Mouse (Mus musculus): ENCODE measurements at regions not wholly inside any gene's neighbourhood (a gene's known extent, or its start where the extent isn't known, plus 50 kb on each side); places are given as distances from the start of the nearest gene placed in this dataset.

DNA sequence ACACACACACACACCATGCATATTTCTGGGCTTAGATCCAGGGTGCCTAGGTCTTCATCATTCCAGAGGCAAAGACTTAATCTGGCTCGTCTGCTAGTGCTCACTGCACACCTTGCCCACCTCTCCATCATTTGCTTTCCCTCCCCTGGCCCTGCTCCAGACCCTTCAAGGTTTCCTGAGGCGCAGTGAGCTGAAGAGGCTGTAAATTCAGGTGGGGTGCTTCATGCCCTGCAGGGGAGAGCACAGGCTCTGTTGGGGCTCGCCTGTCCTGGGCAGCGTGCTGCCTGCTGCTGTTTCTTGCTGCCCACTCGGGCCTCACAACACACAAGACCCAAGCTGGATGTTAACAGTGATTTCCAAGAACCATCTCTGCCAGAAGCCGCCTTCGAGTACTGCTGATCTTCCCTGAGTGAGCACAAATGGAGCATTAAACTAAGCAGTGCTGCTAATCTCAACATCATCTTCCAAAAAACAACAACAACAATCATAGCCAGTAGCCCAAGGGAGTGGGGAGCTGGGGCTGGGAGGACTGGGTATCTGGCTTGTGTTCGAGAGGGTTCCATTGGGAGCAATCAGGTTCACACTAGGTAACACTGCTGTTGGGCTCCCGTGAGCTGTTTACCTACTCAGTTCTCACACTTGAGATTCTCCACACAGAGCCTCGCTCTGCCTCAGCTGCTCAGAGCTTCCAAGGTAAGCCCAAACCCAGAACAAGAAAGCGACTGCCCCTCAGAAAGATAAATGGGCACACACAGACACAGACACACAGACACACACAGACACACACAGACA is 181.1 kb downstream of the Wdr11 start:
- no peak for DNase-seq

DNA sequence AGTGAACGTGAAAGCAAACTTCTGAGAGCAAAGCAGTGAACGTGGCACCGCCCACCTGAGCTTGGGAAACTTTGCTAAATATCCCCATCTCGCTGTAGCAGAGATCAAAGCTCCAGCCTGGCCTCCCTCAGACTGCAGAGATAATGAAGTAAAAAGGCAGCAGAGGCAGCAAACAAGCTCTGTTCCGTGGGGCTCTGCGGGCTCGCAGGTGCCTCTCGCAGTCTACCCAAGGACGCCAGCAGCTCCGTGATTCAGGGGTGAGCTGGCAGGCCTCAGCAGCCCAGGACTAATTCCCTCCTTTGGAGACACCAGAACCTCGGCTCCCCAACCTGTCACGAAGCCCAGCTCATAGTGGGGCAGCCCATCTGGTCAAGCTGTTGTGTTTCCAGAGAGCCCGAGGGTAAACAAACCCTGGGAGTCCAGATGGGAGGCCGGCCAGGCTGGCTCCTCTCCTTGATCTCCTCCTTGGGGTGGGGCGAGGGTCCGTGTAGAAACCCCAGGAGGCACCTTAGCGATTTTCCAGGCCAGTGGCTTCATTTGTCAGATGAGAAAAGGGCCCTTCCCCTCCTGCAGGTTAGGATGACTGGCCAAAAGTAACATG is 182.7 kb downstream of the Wdr11 start:
- DNase-seq: no peak

DNA sequence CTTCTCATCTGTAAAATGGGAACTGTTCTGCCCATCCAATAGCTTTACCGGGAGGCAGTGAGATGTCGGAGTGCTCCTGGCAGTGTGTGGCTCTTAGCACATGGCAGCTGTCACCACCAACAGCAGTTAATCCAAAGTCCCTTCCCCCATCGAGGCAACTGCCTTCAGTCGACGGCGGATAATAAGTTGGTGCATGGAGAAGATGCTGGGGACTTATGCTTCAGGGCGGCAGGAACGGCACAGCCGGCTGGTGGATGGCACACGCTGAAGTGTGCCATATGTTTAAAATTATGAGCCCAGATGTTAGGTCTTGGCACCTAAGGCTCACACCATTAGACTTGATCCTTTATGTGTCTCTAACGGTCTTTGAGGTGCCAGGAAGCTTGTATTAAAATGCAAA is 183.5 kb downstream of the Wdr11 start:
- DNase-seq: no peak

DNA sequence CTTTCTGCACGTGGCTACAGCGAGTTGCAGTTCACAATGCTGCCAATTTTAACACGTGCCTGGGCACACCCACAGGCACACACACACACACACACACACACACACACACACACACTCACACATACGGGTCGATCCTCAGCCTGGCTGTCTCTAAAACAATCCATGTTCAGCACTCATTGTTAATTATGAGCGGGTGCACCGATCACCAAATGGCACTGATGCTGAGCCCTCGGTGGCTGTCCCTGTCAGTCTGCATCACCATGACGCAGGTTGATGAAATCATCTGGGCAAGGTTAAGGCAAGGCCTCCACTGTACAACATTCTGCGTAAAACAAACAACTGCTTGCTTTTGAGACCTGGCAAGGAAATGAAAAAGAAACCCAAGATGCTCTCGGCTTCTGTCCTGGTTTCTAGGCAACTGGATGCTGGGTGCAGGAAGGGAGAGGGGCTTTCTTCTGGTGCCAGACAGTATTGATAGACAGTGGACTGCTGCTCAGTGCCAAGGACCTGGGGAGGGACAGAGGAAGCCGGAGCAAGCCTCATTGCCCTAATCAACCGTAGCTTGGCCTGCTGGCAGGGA is 187.3 kb downstream of the Wdr11 start:
- no peak for DNase-seq

DNA sequence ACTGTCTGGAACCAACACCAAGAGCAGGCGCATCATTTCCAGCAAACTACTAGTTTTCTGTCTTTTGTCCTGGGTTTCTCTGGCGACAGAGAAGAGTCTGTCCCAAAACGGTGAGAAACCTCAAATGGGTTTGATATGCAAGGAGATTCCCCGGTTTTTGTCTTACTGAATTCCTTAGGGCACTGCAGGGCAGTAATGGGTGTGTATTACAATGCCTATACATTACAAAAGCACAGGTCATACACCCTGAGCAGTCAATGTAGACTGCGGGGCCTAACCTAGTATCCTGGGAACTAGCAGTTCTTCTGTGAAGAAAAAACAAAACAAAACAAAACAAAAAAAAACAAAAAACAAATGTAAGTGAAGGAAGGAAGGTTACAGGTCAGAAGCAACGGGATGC is 188.3 kb downstream of the Wdr11 start:
- DNase-seq: no peak

DNA sequence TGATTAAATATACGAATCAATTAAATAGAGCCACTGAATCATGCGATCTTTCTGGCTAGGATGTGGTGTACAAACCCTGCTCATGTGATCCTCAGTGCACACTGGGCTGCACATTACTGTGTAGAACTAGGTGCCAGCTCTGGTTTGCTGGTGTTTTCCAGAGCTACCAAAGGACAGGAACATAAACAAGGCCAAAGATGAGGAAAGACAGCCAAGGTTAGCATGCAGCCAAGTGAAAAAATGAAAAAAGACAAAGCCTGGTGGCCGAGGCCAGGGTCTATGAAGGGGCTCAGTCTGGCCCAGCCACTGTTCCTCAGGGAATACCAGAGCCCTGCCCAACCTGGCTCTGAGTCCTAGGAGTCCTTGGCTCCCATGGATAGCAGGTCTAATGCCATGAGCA is 190.1 kb downstream of the Wdr11 start:
- peak in 1 of 2 experiments; percentile 48 for DNase-seq

DNA sequence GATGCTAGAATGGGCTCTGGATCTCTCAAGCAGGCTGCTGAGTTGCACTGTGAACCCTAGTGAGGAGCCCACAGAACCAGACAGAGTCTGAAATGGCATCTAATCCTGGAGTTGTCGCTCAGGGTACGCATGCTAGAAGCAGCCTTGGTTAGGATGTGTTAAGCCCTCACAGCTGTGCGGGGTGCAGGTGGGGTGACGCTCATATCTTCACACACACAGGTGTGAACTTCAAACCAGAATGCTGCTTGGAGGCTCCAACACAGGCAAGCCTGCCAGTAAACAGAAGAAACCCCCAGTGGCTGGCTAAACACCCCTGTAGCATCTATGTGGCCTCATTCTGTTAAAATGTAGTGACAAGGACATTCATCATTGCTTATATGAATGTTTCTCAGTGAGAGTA is 193.3 kb downstream of the Wdr11 start:
- DNase-seq: no peak

DNA sequence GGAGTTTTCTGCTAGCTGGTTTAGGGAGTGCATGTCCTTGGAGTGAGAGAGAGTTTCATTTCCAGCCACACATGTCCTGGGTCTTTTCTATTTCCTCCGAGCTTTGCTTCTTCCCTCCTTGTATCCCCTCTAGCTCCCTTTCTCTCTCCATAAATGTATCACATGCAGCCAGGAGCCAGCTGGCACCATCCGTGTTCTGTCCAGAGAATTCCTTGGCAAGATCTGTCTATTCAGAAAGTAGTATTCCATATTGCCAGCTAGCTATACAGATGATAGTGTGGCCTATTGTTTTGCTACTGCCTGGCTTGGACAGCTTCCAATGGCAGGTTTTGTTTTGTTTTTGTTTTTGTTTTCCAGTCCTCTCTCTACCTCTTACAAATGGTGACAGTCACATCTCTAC is 195.3 kb downstream of the Wdr11 start:
- no peak for DNase-seq

DNA sequence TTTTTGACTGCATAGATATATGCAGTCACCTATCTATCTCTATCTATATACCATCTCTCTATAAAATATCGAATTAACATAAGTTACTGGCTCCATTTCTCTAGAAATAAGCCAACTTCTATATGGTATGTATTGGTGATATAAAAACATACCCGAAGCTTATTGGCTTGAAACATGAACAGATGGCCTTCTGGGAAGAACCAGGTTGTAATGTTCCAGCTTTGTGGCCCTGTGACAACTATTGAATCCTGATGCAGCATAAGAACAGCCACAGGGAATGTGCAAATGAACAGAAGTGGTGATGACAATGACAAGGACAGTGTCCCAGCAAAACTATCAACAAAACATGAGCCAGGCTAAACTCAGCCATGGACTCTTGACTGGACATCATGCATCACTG is 196.1 kb downstream of the Wdr11 start:
- DNase-seq: no peak

DNA sequence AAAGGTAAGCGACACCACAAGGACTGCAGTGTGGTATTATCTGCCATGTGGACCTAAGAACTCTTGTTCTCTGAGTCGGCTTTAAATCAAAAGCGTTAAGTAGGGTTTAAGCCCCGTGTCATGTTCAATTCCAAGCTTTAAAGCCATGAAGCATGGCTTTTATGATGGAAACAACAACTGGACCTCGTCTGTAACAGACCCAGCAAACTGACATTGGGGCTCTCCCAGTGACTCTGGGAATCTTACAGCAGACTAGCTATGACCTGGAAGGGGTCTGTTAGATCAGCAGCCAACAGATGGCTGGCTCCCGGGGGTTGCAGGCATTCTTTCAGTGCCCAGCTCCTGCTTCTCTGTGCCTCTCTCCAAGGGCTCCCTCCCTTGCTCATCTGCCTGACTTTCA is 197.8 kb downstream of the Wdr11 start:
- DNase-seq: no peak

DNA sequence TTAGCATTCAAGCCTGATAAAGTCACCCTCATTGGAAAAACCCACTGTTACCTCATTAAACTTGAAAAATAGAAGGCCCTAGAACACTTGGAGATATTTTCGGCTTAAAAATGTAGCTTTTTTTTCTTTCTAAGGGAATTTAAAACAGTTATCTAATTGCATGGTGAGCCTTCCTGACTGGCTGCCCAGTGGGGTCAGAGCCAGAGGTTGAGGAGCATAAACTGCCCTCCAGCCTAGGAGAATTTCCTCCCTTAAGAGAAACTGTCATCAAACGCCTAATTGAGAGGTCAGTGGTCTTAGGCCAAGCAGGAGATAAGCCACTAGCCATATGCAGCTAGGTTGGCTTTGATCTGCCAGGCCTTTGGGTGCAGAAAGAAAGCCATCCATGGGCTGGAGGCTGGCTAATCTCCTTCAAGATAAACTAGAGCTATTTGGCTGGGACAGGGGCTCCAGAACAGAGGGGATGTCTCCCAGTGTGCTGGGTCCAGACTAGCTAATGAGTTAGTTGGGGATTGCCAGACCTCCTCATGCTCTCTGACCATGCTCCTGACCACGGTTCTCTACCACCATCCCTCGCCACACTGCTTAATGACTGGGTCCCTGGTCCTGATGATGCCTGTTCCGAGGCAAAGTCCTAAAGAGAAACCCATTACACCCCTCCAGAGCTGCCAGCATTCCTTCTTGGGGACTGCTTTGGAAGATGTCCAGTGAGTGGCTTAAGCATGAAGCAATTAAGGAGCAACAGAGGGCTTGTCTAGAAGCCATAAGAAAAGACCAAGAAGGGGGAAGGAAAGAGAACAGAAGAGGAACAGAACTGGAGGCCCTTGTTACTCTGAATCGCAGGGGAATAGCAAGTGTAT is 199.2 kb downstream of the Wdr11 start:
- DNase-seq: peak in 1 of 2 experiments; percentile 9

DNA sequence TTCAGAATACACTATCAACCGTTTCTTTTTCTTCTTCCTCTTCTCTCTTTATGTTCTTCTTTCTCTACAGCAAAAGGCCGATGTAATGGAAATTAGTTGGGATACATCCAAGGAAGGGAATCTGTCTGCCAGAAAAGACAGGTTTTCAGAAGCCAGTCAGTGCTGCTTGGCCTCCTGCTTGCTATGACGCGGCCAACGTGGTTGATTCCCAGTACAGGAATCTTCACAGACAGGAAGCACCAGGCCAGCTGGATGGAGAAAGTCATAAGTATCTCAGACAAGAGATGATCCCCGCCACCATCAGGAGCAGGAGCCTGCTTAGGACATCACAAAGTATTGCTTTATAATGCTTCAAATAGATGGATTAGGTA is 199.8 kb downstream of the Wdr11 start:
- DNase-seq: no peak

DNA sequence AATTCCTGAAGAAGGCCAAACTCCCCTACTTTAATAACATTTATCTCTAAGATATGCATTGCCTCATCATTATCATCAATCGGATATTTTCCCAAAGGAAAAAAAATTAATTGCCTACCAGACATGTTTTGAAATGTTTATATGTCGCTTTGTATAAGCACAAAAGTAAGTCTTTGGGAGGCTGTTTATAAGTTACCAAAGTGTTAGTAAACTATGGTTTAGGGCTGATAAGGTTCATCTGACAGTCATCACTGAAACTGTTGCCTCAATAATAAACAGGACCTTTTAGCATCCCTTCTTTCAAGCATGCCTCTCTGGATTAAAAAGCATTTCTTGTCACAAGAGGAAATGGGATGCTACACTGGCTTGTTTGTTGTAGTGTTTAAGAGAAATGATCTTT is 202.1 kb downstream of the Wdr11 start:
- DNase-seq: no peak

DNA sequence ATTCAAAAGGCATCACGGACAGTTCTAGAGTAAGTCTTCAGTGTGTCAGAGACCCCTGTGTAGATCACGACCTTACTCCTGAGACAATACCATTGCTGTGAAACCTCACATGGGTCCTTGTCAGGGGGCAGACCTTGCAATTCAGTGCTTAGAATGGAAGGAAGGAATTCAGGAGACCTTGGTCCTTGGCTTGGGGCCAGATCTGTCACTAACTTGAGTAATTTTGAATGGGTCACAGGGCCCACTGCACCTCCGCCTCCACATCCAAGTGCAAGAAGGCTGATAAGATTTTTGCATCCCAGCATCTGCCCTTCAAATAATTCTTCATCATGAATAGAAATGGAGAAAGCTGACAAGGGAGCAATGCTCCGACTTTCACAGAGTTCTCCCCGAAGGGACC is 202.6 kb downstream of the Wdr11 start:
- peak in 1 of 2 experiments; percentile 12 for DNase-seq

DNA sequence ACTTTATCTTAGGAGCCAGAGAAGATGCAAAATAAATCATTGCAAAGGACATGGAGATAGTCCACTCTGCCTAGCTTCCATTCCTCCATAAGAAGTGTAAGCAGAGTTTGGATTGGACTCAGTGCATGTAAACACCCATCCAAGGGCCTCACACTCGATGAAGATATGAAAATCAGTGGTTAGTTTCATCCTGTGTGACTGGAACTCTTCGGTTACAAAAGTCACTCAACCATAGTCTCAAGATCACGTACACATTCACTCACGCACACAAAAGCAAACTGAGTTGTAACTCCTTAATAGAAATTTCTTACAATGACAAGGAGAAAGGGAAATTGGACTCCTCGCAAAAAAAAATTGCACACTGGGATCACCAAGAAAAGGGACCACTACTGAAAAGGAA is 206.9 kb downstream of the Wdr11 start:
- no peak for DNase-seq

DNA sequence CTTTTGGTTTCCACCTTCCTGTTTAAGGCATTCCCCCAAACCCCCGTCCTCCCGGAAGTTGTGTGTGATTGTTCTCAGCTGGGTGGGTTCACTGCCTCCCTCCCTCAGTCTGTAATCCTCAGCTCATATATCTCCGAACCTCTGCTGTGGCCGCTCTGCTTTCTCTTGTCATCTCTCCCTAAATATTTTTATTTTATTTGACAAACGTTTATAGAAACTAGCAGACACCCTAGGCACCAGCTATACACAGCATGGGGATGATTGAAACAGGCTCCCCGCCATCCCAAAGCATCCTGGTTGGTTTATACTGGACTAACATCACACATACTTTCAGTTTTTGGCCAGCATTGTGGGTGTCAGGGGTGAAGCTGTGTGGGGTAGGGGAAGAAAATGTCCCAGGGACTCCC is 208.8 kb downstream of the Wdr11 start:
- no peak for DNase-seq

DNA sequence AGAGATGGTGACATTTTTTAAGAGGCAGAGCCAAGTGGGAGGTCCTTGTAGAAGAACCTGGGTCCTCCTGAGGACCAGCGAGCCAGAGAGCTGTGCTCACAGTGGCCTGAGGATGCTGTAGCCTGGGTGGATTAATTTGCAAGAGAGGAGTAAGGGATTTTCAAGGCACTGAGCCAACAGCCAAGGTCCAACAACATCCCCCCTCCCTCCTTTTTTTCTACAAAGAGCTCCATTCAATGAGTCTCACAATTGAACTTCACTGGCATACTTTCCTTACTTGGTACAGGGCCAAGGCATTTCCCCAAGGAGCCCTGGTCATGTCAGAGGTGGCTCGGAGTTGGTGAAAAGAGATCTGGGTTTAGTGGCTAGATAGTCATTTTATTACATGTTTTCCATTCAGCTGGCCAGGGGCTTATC is 209.8 kb downstream of the Wdr11 start:
- peak in 1 of 2 experiments; percentile 10 for DNase-seq

DNA sequence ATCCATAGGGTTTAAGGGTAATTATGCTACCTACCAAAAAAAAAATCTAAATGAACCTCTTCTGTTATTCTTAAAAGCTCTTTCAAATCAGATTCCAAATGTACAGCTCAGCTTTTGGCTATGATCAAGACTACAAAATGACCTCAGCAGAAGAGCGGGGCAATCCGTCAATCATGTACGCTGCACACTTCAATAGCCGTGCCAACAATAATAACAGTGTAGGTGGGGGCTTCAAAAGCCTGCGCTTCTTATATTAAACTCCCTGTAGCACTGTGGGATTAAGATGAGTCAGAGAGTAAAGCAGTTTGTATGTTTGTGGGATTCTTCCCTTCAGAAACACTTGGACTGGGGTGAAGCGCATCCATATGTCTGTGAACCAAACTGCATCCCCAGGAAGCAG is 210.5 kb downstream of the Wdr11 start:
- no peak for DNase-seq

DNA sequence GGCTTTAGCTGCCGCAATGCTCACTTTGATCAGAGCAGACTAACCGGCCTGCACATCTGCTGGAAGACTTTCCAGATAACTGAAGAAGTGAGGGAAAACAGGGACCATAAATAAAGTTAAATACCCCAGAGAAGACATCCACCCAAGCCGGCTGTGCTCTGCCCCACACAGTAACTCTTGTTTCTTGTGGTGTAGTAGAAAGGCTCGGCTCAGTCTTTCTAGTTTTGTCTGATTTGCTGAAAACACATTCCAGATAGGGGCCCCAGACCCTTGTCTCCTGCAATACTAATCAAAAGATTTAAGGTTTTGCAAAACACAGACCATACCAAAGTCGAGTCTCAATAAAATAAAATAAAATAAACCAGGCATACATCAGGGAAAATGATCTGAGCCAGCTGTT is 213.7 kb downstream of the Wdr11 start:
- DNase-seq: no peak

DNA sequence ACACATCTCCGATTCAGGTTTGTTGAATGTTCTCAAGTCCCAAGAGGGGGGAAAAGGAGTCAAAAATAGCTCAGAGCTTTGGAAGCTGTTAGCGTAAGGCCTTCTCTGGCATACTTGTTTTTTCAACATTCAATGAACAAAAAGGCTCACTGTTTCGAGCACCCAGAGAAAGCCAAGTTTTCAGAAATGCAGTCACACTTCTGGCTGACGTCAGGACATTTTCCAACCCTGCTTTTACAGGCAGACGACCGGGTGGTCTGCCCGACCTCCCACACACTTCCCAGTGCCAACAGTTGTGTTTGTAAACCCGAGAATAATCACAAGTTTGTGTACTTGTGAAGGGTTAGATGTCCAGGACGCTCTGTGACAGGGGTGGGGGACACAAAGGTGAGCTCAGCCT is 218.5 kb downstream of the Wdr11 start:
- no peak for DNase-seq

DNA sequence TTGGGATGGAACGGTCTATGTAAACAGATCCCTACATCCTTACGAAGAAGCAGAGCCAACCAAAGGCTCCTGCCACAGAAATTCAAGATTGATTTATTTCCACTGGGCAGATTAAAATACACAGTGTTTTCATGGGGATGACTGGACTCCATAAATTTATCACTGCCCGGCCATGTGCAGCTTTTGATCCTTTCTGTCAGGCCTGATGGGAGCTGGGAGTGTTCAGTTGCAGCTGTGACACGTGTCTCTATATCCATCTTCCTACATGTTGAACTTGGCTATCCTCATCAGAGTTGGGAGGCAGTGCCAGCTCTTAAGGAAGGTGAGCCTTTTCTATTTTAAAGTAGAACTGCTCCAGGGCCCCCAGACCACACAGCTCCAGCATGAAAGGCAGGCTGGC is 218.9 kb downstream of the Wdr11 start:
- no peak for DNase-seq

DNA sequence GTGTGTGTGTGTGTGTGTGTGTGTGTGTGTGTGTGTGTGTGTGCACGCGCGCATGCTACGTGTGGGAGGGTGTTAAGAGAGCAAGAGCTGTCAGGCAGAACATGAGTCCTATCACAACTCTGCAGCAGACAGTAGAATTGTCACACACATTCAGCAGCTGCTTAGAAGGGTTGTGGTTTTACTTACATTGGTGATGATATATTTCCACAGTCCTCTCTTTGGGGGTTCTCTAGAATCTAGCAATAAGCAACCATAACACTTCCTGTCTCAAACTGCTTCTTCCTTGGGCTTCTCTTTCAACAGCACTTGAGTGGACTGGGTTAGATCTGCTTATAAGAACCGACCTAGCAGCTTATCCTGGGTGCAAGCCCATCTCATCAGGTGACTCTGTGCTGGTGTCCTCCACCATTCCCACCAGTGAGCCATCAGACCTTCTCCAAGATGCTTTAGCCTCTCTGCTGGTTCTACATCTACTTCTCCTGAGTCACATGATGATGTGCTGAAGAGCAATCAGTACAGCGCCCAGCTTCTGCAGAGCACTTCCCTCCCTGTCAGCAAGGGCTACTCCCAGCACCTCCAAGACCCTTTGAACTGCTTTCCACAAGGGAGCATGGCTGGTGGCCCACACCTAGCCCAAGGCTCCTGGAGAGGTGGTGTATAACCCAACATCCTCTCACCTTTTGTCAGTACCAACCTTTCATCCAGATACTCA is 222.6 kb downstream of the Wdr11 start:
- DNase-seq: no peak

DNA sequence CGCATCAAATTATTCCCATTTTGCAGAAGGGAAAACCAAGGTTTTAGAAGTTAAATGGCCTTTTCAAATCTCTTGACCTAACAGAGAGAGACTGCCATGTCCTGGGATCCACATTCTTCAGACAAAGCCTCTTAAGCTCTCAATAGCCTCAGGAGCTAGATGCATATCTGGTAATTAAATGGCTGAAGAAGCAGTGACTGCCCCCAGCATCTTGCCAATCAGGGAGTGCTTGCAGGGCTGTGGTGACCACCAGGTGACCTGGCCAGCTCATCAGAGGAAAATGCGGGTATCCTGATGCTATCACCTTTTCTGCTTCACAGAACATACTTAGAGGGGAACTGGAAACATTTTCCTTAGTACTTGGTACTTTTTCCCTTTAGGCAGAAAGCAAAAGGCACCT is 227.2 kb downstream of the Wdr11 start:
- DNase-seq: no peak

Measured in kidney, postnatal 25 days (tissue).